Mouse (Mus musculus): Measurements from ENCODE around the gene Fntb. TPM values are rescaled to one million over a fixed set of nuclear protein-coding genes. Genes with fewer than 3 reads are reported as not detected.
A peak's percentile ranks its signal among the peaks of the same experiment; 100 is the strongest.

Fntb gene
- 15.8 and 18.9 TPM in 2 replicates for polyA plus RNA-seq (2015; fragmentation: Nextera tagmentation; extraction: Ambion mirVana)

DNA sequence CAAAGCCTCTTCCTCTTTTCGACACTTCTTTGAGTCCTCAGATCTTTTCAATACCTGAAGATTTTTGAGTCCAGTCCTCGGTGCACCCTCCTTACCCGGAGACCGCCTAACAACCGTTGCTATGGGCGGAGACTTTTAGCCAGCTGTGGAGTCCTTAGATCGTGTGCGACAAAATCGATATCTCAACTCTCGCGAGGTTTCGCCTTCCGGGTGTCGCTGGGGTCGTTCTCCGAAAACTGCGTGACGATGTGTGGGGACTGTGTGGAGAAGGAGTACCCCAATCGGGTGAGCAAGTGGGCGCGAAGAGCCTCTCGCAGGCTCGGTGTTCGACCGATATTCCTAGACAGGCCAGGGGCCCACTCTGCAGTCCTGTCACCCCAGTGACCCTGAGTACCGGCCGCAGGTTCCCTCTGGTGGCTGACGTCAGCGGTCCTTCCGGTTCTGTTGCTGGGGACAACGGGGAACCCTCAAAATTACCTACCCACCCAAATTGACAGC, at the start of gene Fntb, which contains the start of gene Churc1:
Gene Fntb, plus strand, starts transcription at position 236 of the 498 bp plus-strand sequence.
Gene Churc1, plus strand, starts transcription at position 185 of the 498 bp plus-strand sequence.
- WGBS = under 1% methylated on average over 31 of the region's 31 CpGs
- TF ChIP-seq CTCF (IDR thresholded peaks at IDR 0.05) (peak; percentile 25), EP300 (IDR thresholded peaks at IDR 0.05) (peak; percentile 53; the same call in 1 of the 2 replicates)
- Histone ChIP-seq H3K27me3 (replicated peaks; ENCODE audit: insufficient read depth, low read length) (no peaks in the 10 kb centered on the region), H3K9ac (replicated peaks; ENCODE audit: low read depth) (peak within 1 kb of the TSS; percentile 55), H3K36me3 (ENCODE audit: insufficient read depth, low read length) (no peaks in the 10 kb centered on the region), H3K4me2 (replicated peaks; ENCODE audit: low read depth, low read length) (peak within 1 kb of the TSS; percentile 63), H3K9me3 (ENCODE audit: low read length) (no peaks in the 10 kb centered on the region), H3K27ac (ENCODE audit: low read length) (peak within 1 kb of the TSS; percentile 72), H3K4me3 (ENCODE audit: low read depth, low read length) (peak within 1 kb of the TSS; percentile 64), H3K4me1 (ENCODE audit: insufficient read depth, low read depth, low read length) (no peaks in the 10 kb centered on the region)
- ATAC-seq (peak; percentile 97), DNase-seq (ENCODE audit: low spot score) (peak; percentile 96)

DNA sequence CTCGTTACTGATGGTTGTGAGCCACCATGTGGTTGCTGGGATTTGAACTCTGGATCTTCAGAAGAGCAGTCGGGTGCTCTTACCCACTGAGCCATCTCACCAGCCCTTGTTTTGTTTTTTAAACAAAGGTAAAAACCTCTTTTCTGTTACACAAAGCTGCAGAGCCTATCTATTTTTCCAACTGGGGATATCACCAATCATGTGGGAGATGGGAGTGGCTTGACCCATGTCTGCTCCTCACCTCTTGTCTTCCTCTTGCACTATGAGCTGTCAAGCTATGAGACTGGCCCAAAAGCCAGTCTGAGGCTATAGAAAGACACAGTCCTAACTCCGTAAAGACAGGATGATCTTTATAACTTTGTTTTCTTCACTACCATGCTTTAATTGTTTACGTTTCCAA, 47.0 kb upstream of the Fntb start:
- 81% methylated on average over 4 of the region's 4 CpGs for WGBS
- H3K9me3 ChIP-seq (ENCODE audit: low read length) = no peaks in the 10 kb centered on the region
- no peak overlapping the region for H3K27ac ChIP-seq (ENCODE audit: low read length)
- no peaks in the 10 kb centered on the region for H3K4me1 ChIP-seq (ENCODE audit: insufficient read depth, low read depth, low read length)
- ATAC-seq = no peak
- H3K9ac ChIP-seq (replicated peaks; ENCODE audit: low read depth) = no peak overlapping the region
- no peak overlapping the region for H3K4me3 ChIP-seq (ENCODE audit: low read depth, low read length)
- H3K27me3 ChIP-seq (replicated peaks; ENCODE audit: insufficient read depth, low read length) = no peaks in the 10 kb centered on the region; the same call in 1 of the 2 replicates
- no peak for DNase-seq (ENCODE audit: low spot score)
- no peaks in the 10 kb centered on the region for H3K36me3 ChIP-seq (ENCODE audit: insufficient read depth, low read length)
- no peak for TF ChIP-seq CTCF (IDR thresholded peaks at IDR 0.05)
- TF ChIP-seq EP300 (IDR thresholded peaks at IDR 0.05) = no peak
- no peak overlapping the region for H3K4me2 ChIP-seq (replicated peaks; ENCODE audit: low read depth, low read length)

DNA sequence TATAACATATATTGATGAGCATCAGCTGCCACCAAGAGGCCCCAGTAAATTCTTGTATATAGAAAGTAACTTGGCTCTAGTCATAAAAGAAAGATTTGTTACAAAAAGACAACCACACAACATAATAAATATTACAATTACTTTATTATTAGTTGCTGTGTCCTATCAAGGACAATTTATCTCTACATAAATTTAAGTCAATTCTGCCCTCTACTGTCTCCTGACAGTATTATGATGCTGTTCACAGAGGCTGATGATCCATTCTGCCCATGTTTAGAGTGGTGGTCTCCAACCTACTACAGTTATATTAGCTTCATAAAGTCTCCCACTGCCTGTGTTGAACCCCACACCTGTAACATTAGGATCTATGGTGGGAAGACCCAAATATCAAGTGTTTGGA, 44.8 kb upstream of the Fntb start:
- H3K36me3 ChIP-seq (ENCODE audit: insufficient read depth, low read length) = no peaks in the 10 kb centered on the region
- no peak overlapping the region for H3K9ac ChIP-seq (replicated peaks; ENCODE audit: low read depth)
- H3K4me3 ChIP-seq (ENCODE audit: low read depth, low read length) = no peak overlapping the region
- TF ChIP-seq EP300 (IDR thresholded peaks at IDR 0.05) (no peak), CTCF (IDR thresholded peaks at IDR 0.05) (peak; percentile 59)
- peak; percentile 32 for DNase-seq (ENCODE audit: low spot score)
- no peak overlapping the region for H3K27ac ChIP-seq (ENCODE audit: low read length)
- no peaks in the 10 kb centered on the region for H3K4me1 ChIP-seq (ENCODE audit: insufficient read depth, low read depth, low read length)
- H3K4me2 ChIP-seq (replicated peaks; ENCODE audit: low read depth, low read length) = no peak overlapping the region
- no peak for ATAC-seq
- no peaks in the 10 kb centered on the region for H3K9me3 ChIP-seq (ENCODE audit: low read length)
- H3K27me3 ChIP-seq (replicated peaks; ENCODE audit: insufficient read depth, low read length) = no peaks in the 10 kb centered on the region

DNA sequence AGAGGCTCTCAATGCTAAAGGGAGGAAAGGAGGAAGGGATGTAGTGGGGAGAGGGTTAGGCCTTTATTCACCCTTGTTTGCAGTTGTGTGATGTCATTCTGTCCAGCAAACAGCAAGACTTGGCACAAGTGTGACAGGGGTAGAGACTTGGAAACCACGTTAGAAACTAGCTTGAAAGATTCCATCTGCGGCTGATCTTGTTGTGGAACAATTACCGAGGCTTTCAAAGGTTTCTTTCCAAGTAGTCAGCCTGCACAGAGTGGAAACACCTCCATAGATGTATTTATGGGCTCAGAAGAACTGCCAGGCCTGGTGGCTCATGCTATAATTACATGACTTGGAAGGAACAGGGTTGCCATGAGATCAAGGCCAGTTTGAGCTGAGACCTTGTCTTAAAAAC, 43.4 kb upstream of the Fntb start:
- H3K27ac ChIP-seq (ENCODE audit: low read length) = no peak overlapping the region
- TF ChIP-seq EP300 (IDR thresholded peaks at IDR 0.05) = no peak
- TF ChIP-seq CTCF (IDR thresholded peaks at IDR 0.05) = no peak
- WGBS = 59% methylated on average over 3 of the region's 3 CpGs

DNA sequence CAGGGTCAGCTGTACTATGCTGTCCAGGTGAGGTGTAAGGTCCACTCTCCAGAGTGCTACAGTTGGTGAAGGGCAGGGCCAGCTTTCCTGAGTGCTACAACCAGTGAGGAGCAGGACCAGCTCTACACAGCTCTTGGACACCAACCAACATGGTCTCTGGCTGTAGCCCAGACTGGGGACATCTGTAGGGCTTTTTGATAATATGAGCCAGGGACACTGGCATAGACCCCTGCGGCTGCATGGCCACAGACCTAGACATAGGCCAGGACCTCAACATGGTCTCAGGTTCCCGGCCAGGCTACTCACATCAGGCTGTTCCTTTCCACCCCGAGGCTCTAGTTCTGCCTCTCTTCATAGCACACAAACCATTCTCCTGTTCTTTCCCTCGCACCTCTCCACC, 37.4 kb upstream of the Fntb start:
- H3K4me1 ChIP-seq (ENCODE audit: insufficient read depth, low read depth, low read length) = no peaks in the 10 kb centered on the region
- no peaks in the 10 kb centered on the region for H3K9me3 ChIP-seq (ENCODE audit: low read length)
- no peaks in the 10 kb centered on the region for H3K27me3 ChIP-seq (replicated peaks; ENCODE audit: insufficient read depth, low read length)
- DNase-seq (ENCODE audit: low spot score) = no peak
- 76% methylated on average over 4 of the region's 4 CpGs for WGBS
- H3K27ac ChIP-seq (ENCODE audit: low read length) = no peak overlapping the region
- no peak overlapping the region for H3K9ac ChIP-seq (replicated peaks; ENCODE audit: low read depth)
- no peak overlapping the region for H3K4me2 ChIP-seq (replicated peaks; ENCODE audit: low read depth, low read length)
- TF ChIP-seq CTCF (IDR thresholded peaks at IDR 0.05) = no peak
- TF ChIP-seq EP300 (IDR thresholded peaks at IDR 0.05) = no peak
- H3K36me3 ChIP-seq (ENCODE audit: insufficient read depth, low read length) = no peaks in the 10 kb centered on the region
- H3K4me3 ChIP-seq (ENCODE audit: low read depth, low read length) = no peak overlapping the region
- no peak for ATAC-seq

More for the DNA sequence above, 43.4 kb upstream of the Fntb start:
- Histone ChIP-seq H3K4me1 (ENCODE audit: insufficient read depth, low read depth, low read length) (no peaks in the 10 kb centered on the region), H3K27me3 (replicated peaks; ENCODE audit: insufficient read depth, low read length) (no peaks in the 10 kb centered on the region), H3K9ac (replicated peaks; ENCODE audit: low read depth) (no peak overlapping the region), H3K4me3 (ENCODE audit: low read depth, low read length) (no peak overlapping the region), H3K9me3 (ENCODE audit: low read length) (no peaks in the 10 kb centered on the region), H3K4me2 (replicated peaks; ENCODE audit: low read depth, low read length) (no peak overlapping the region), H3K36me3 (ENCODE audit: insufficient read depth, low read length) (no peaks in the 10 kb centered on the region)
- ATAC-seq (no peak), DNase-seq (ENCODE audit: low spot score) (no peak)

DNA sequence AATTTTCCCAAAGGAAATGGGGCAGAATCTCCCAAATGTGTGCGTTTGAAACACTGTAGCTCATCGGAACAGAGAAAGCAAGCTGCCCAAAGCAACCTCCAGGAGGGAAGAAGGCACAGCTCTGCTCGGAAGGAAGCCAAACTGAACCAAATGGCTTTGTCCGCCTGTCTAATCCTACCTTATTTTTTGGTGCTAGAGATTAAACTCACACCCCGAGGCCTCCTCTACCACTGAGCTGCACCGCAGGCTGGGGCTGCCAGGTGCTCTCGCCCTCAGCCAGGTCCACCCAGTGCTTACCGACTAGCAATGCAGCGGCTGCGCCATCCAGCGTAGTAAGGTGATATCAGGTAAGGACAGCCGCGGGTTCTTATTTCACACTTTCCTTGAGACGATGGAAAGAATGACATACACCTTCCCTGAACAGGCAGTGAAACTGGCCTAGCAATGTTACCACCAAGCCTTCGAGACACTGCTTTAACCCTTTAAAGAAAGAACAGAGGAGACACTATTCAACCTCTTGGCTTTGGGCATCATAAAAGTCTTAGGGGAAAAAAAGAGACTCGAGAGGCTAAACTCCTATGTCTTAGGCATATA, 14.4 kb upstream of the Fntb start:
- Histone ChIP-seq H3K4me1 (ENCODE audit: insufficient read depth, low read depth, low read length) (no peaks in the 10 kb centered on the region), H3K27me3 (replicated peaks; ENCODE audit: insufficient read depth, low read length) (no peaks in the 10 kb centered on the region), H3K4me3 (ENCODE audit: low read depth, low read length) (no peak overlapping the region), H3K36me3 (ENCODE audit: insufficient read depth, low read length) (no peaks in the 10 kb centered on the region), H3K9ac (replicated peaks; ENCODE audit: low read depth) (no peak overlapping the region), H3K27ac (ENCODE audit: low read length) (no peak overlapping the region), H3K9me3 (ENCODE audit: low read length) (no peaks in the 10 kb centered on the region), H3K4me2 (replicated peaks; ENCODE audit: low read depth, low read length) (no peak overlapping the region)
- no peak for TF ChIP-seq CTCF (IDR thresholded peaks at IDR 0.05)
- no peak for TF ChIP-seq EP300 (IDR thresholded peaks at IDR 0.05)
- WGBS = 75% methylated on average over 16 of the region's 16 CpGs
- no peak for ATAC-seq
- DNase-seq (ENCODE audit: low spot score) = peak; percentile 3
